Mouse (Mus musculus): ENCODE results near the gene Fbxl17. TPM values are rescaled to one million over a fixed set of nuclear protein-coding genes. Genes with fewer than 3 reads are reported as not detected.

Gene Fbxl17
- polyA plus RNA-seq, 1 experiment from 2014 or later = 7.5 TPM

DNA sequence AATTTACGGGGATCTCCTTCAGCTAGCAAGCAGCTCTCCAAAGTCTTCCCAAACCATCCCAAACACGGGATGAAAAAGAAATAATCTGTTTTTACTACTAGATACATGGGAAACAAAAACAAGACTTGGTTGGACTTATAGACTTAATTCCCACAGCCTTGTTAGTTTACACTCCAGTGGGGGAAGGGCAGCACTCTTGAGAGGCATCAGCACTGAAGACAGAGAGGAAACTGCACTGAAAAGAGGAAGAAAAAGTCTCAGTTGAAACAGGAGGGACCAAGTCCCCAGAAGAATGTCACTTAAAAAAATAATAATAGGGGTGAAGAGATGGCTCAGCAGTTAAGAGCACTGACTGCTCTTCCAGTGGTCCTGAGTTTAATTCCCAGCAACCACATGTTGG, 78.0 kb downstream of the Fbxl17 start:
- ATAC-seq (ENCODE audit: insufficient number of reproducible peaks, low FRiP score, low TSS enrichment, low read depth) = no peak
- H3K9me3 ChIP-seq (replicated peaks) = no peaks in the 10 kb centered on the region
- H3K27ac ChIP-seq (replicated peaks) = no peak overlapping the region
- H3K27me3 ChIP-seq = no peaks in the 10 kb centered on the region
- H3K36me3 ChIP-seq = no peaks in the 10 kb centered on the region
- WGBS = 69% methylated on average over 2 of the region's 2 CpGs
- no peak overlapping the region for H3K4me2 ChIP-seq (replicated peaks)
- H3K4me1 ChIP-seq = no peaks in the 10 kb centered on the region; the same call in 1 of the 2 replicates
- H3K4me3 ChIP-seq (replicated peaks) = no peak overlapping the region
- no peak overlapping the region for H3K9ac ChIP-seq

DNA sequence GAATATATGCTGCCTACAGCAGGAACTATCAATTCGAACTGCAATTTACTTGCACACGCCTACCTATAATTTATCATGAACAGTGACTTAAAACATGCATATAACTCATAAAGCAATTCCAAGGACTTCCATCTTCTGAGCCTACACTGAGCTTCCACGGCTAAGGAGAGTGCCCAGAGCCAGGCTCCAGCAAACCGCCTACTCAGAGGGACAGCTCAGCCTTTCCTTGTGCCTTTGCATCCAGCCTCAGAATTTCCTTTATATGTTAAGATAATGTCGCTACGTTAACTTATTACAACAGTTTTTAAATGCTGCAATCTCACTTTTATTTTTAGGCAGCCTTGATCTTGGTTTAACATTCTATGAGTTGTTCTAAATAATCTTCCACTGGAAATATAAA, 80.3 kb downstream of the Fbxl17 start:
- Histone ChIP-seq H3K4me2 (replicated peaks) (no peak overlapping the region), H3K27ac (replicated peaks) (no peak overlapping the region), H3K4me3 (replicated peaks) (no peak overlapping the region), H3K4me1 (no peaks in the 10 kb centered on the region; the same call in 1 of the 2 replicates), H3K9ac (no peak overlapping the region), H3K27me3 (no peaks in the 10 kb centered on the region), H3K9me3 (replicated peaks) (no peaks in the 10 kb centered on the region), H3K36me3 (no peaks in the 10 kb centered on the region)
- WGBS = 91% methylated on average over 6 of the region's 6 CpGs
- no peak for ATAC-seq (ENCODE audit: insufficient number of reproducible peaks, low FRiP score, low TSS enrichment, low read depth)

DNA sequence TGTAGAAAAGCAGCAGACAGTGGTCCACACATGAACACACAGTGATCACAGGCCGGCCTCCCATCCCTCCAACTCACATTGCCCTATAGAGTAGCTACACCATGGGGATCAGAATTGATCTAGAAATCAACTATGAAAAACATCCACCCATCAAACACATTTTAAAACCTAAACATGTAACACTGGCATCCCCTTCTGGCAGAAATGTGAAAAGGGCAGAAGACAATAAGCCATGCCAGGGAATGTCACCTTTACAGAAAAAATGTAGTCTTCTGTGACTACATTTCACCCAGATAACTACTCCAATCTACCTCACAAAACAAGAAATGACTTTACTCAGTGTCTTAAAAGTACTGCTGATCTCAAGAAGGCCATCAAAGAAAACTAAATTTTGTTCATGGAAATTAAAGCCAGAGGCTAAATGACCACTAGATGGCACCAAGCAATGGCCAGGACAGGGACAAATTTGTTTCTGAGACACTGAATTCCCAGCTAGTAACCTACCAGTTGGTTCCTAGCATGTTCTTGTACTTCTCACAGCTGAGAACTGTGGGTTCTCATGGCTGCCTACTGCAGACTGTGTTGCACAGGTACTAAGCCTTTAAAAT, 85.7 kb downstream of the Fbxl17 start:
- H3K4me2 ChIP-seq (replicated peaks) = no peak overlapping the region
- ATAC-seq (ENCODE audit: insufficient number of reproducible peaks, low FRiP score, low TSS enrichment, low read depth) = no peak
- no peak overlapping the region for H3K27ac ChIP-seq (replicated peaks)
- no peak overlapping the region for H3K9ac ChIP-seq
- H3K4me1 ChIP-seq = no peaks in the 10 kb centered on the region
- peaks cover 8% of the 10 kb centered on the region; the same call in 1 of the 2 replicates for H3K36me3 ChIP-seq
- no peaks in the 10 kb centered on the region for H3K27me3 ChIP-seq
- no peaks in the 10 kb centered on the region for H3K9me3 ChIP-seq (replicated peaks)
- no peak overlapping the region for H3K4me3 ChIP-seq (replicated peaks)
- WGBS = 97% methylated on average over 1 of the region's 1 CpGs

DNA sequence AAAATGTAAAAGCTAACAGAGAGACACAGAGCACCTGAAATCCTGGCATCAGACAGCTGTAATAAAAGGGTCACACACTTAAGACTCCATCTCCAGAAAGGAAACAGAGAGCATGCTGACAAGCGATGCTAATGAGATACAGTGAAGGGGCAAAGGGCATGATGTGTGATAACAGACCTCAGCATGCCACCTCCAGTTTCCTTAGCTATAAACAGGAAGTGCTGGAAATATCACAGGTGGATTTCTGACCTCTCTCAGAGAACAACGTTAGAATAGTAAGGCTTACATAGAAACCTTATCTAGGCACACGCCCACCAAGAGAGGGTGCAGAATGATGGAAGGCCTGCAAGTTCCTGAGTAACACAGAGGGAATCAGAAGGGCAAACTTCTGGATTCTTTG, 88.3 kb downstream of the Fbxl17 start:
- no peaks in the 10 kb centered on the region for H3K27me3 ChIP-seq
- H3K9ac ChIP-seq = no peak overlapping the region
- H3K36me3 ChIP-seq = peaks cover 8% of the 10 kb centered on the region; the same call in 1 of the 2 replicates
- H3K9me3 ChIP-seq (replicated peaks) = no peaks in the 10 kb centered on the region
- ATAC-seq (ENCODE audit: insufficient number of reproducible peaks, low FRiP score, low TSS enrichment, low read depth) = no peak
- H3K27ac ChIP-seq (replicated peaks) = no peak overlapping the region
- 74% methylated on average over 3 of the region's 3 CpGs for WGBS
- no peak overlapping the region for H3K4me3 ChIP-seq (replicated peaks)
- no peaks in the 10 kb centered on the region for H3K4me1 ChIP-seq
- no peak overlapping the region for H3K4me2 ChIP-seq (replicated peaks)

DNA sequence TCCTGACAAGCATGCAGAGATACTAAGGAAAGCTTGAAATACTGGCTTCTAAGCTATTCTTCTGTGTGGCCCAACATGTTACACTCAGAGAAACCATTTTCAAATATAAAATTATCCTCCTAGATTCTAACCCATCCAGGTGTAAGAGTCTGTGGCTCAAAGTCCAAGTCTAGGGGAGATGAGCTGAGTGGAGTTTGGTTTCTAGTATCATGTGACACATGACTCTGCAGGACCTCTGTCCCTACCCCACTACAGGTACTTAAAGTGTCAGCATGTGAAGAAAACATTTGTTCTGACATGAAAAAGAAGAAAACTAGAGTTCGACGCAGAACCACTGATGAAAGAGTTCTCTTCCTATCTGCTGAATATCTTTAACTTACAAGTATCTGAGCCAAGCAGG, 89.7 kb downstream of the Fbxl17 start:
- Histone ChIP-seq H3K27ac (replicated peaks) (no peak overlapping the region), H3K9ac (no peak overlapping the region), H3K36me3 (peaks cover 8% of the 10 kb centered on the region; the same call in 1 of the 2 replicates), H3K4me1 (0 out of 2 replicates have a peak, but pooled peaks cover 3% of the 10 kb centered on the region), H3K9me3 (replicated peaks) (no peaks in the 10 kb centered on the region), H3K27me3 (no peaks in the 10 kb centered on the region), H3K4me2 (replicated peaks) (no peak overlapping the region), H3K4me3 (replicated peaks) (no peak overlapping the region)
- no peak for ATAC-seq (ENCODE audit: insufficient number of reproducible peaks, low FRiP score, low TSS enrichment, low read depth)
- 86% methylated on average over 2 of the region's 2 CpGs for WGBS

DNA sequence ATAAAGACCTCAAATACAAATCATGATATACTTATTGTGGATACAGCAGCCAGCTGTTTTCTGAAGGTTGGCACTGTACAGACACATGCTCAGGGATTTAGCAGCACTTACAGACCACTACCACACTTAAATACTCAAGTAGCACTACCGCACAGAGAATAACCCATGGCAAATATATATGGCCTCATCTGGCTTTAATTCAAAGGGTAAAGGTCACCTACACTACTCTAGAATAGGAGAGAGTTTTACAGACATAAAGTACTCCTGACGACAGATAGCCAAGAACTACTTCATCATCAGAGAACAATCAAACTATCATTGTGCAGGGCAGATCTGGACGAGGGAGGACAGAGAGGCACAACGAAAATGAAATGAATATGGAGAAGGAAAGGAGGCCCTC, 93.9 kb downstream of the Fbxl17 start:
- Histone ChIP-seq H3K4me3 (replicated peaks) (no peak overlapping the region), H3K27ac (replicated peaks) (no peak overlapping the region), H3K4me2 (replicated peaks) (no peak overlapping the region), H3K9me3 (replicated peaks) (no peaks in the 10 kb centered on the region), H3K9ac (no peak overlapping the region), H3K4me1 (0 out of 2 replicates have a peak, but pooled peaks cover 6% of the 10 kb centered on the region), H3K27me3 (no peaks in the 10 kb centered on the region), H3K36me3 (no peaks in the 10 kb centered on the region)
- WGBS = 41% methylated on average over 4 of the region's 4 CpGs
- no peak for ATAC-seq (ENCODE audit: insufficient number of reproducible peaks, low FRiP score, low TSS enrichment, low read depth)

DNA sequence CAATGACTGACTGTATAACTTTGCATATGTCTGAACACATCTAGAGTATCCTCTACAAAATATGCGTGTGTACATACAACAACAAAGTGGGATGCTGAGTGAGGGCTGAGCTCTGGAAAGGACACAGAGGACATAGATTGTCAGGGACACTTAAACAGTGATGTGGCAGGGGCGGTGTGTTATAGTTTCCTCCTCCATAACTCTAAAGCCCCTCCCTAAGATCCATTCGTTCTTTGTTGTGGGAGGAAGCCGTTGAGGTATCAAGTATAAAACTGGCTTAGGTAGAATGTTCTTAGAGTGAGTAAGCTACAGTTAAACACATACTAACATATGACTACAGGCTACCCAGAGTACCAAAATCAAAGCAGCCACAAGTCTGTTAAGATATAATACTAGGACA, 94.3 kb downstream of the Fbxl17 start:
- no peak overlapping the region for H3K4me3 ChIP-seq (replicated peaks)
- H3K9ac ChIP-seq = no peak overlapping the region
- no peak overlapping the region for H3K27ac ChIP-seq (replicated peaks)
- no peaks in the 10 kb centered on the region for H3K27me3 ChIP-seq
- H3K36me3 ChIP-seq = no peaks in the 10 kb centered on the region
- WGBS = 67% methylated on average over 4 of the region's 4 CpGs
- 0 out of 2 replicates have a peak, but pooled peaks cover 6% of the 10 kb centered on the region for H3K4me1 ChIP-seq
- H3K9me3 ChIP-seq (replicated peaks) = no peaks in the 10 kb centered on the region
- no peak overlapping the region for H3K4me2 ChIP-seq (replicated peaks)
- ATAC-seq (ENCODE audit: insufficient number of reproducible peaks, low FRiP score, low TSS enrichment, low read depth) = no peak

DNA sequence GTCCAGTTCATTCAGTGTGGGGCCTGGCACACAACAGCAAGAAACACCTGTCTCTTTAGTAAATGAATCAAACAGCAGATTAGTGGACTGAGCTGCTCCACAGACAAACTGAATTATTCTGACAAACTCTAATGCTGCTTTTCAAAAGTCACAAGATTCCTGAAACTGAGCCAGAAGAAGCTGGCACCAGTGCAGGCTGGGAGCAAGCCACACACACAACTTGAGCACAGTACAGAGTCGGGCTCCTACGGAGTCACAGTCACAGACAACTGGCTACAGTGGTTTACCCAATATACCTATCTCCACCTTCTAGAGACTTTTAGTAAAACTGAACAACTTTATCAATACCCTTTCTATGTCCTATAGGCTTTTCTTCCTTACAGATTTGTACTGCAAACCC, 94.8 kb downstream of the Fbxl17 start:
- WGBS = 35% methylated on average over 2 of the region's 2 CpGs

DNA sequence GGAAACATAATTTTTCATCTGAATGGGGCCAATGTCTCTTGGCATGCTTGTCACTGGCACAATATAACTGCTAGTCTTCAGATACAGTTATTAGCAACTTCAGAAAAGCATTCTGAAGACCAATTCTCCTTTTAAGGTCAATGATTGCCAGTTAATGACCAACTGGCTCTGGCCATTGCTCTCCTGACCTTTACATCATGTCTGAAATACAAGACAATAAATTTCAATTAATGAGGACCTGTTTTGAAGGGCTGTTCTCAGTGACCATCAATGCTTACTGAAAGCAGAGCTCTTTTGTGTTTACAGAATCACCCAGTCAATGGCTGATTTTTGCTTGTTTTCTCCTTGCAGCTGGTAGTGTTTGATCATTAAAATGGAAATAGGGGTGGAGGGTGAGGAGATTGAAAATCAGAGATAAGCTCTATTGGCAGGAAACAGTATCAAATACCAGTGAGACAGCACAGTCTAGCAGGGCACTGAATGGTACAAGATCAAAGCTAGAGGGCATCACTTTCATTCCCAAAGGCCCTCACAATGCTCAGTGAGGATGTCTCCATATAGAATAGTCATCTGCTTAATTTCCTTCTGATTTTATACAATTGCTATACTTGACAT, 95.9 kb downstream of the Fbxl17 start:
- Histone ChIP-seq H3K27ac (replicated peaks) (no peak overlapping the region), H3K4me2 (replicated peaks) (no peak overlapping the region), H3K4me1 (0 out of 2 replicates have a peak, but pooled peaks cover 6% of the 10 kb centered on the region), H3K36me3 (no peaks in the 10 kb centered on the region), H3K4me3 (replicated peaks) (no peak overlapping the region), H3K27me3 (no peaks in the 10 kb centered on the region), H3K9me3 (replicated peaks) (no peaks in the 10 kb centered on the region), H3K9ac (no peak overlapping the region)
- ATAC-seq (ENCODE audit: insufficient number of reproducible peaks, low FRiP score, low TSS enrichment, low read depth) = no peak

More for the DNA sequence above, 94.8 kb downstream of the Fbxl17 start:
- Histone ChIP-seq H3K9ac (no peak overlapping the region), H3K4me1 (0 out of 2 replicates have a peak, but pooled peaks cover 6% of the 10 kb centered on the region), H3K4me3 (replicated peaks) (no peak overlapping the region), H3K27me3 (no peaks in the 10 kb centered on the region), H3K36me3 (no peaks in the 10 kb centered on the region), H3K27ac (replicated peaks) (no peak overlapping the region), H3K4me2 (replicated peaks) (no peak overlapping the region), H3K9me3 (replicated peaks) (no peaks in the 10 kb centered on the region)
- no peak for ATAC-seq (ENCODE audit: insufficient number of reproducible peaks, low FRiP score, low TSS enrichment, low read depth)

DNA sequence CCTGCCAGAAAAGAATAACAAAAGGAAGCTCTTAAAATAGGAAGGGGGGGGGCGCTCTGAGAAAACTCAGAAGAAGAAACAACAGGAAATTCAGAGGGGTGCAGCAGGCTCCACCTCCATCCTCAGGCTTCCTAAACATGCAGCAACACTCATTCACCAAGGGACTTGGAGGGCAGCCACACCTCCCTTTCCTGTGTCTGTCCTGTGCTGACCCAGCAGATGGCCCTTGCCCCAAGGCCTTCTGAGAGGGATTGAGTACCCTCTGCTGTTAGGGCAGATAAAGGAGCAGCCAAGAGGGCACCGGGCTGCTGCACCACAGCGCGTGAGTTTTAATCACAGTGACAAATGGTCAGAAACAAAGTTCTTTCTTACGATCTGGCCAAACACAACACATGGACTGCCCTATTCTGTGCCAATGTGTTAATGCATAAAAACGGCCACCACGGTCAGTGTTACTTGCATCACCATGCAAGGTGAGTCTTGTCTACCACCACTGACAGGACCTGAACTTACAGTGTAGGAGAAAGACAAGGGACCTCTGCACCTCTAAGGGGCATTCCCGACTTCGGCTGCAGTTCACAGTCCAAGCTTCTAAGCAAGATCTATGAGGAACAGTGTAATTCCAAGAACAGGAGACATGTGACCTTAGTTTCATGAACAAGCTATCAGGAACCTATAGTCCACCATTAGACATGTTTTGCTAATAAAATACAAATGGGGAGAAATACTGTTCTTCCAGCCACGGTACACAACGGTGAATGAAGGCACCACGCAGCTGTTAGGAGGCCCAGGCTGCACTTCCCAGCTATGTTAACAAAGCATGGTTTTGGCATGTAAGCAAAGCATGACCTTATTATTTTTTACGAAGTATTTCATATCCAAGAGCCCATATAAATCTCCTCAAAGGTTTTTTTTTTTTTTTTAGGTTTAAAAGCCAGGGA, 96.8 kb downstream of the Fbxl17 start:
- H3K27ac ChIP-seq (replicated peaks) = no peak overlapping the region
- no peak overlapping the region for H3K9ac ChIP-seq
- no peak overlapping the region for H3K4me2 ChIP-seq (replicated peaks)
- H3K9me3 ChIP-seq (replicated peaks) = no peaks in the 10 kb centered on the region
- H3K4me3 ChIP-seq (replicated peaks) = no peak overlapping the region
- H3K4me1 ChIP-seq = 0 out of 2 replicates have a peak, but pooled peaks cover 6% of the 10 kb centered on the region
- no peak for ATAC-seq (ENCODE audit: insufficient number of reproducible peaks, low FRiP score, low TSS enrichment, low read depth)
- H3K36me3 ChIP-seq = no peaks in the 10 kb centered on the region
- WGBS = 66% methylated on average over 13 of the region's 13 CpGs
- H3K27me3 ChIP-seq = no peaks in the 10 kb centered on the region

DNA sequence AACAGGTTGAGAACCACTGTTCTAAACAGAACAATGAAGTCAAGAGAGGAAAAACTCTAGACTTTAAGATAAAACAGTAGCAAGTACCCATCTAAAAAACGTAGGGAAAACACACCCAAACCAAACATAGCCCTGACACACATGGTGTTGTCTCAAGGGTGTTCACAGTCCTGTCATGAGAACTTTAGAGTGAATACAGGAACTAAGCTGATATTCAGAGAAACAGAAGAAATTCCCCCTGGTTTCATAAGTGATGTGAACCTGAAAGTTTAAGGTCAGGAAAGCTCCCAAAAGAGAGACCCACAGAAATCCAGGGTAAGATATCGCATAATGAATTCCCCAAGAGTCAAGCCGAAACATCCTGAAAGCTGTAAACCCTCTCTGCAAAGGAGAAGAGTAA, 97.6 kb downstream of the Fbxl17 start:
- H3K27me3 ChIP-seq = no peaks in the 10 kb centered on the region
- 65% methylated on average over 3 of the region's 3 CpGs for WGBS
- no peak overlapping the region for H3K4me3 ChIP-seq (replicated peaks)
- no peaks in the 10 kb centered on the region for H3K36me3 ChIP-seq
- H3K9me3 ChIP-seq (replicated peaks) = no peaks in the 10 kb centered on the region
- ATAC-seq (ENCODE audit: insufficient number of reproducible peaks, low FRiP score, low TSS enrichment, low read depth) = no peak
- H3K27ac ChIP-seq (replicated peaks) = no peak overlapping the region
- no peak overlapping the region for H3K9ac ChIP-seq
- H3K4me2 ChIP-seq (replicated peaks) = no peak overlapping the region
- 0 out of 2 replicates have a peak, but pooled peaks cover 6% of the 10 kb centered on the region for H3K4me1 ChIP-seq
